Comparison of ENCODE assay signal across 25 mouse cellular contexts in genomic region chr6:70821566-70821965, GRCm38 (mm10). TPM values are rescaled to one million over a fixed set of nuclear protein-coding genes. Genes with fewer than 3 reads are reported as not detected.
DNase-seq lines count a peak whose midpoint lies in the region; ATAC-seq and TF ChIP-seq lines count a peak whose summit lies in the region.
"Had no signal": no experiment of that assay in that cellular context is flagged by ENCODE, and none has a peak within 500 bp of the region (broad histone marks: within the 10 kb centered on the region; RNA-seq: fewer than 3 reads in every experiment).

No protein-coding gene starts in this region.

- no peak overlapping the region for H3K4me3 ChIP-seq in heart, adult 2 months
- H3K4me3 ChIP-seq in heart, embryonic 14.5 days (ENCODE audit: control insufficient read depth in 1 of 2, insufficient read depth in 1 of 2, low read depth in 1 of 2, low read length in 2 of 2): no peak overlapping the region
- H3K4me3 ChIP-seq in heart, embryonic 15.5 days: no peak overlapping the region
- H3K4me3 ChIP-seq in heart, postnatal 0 days (ENCODE audit: low read depth, low read length): no peak overlapping the region
- H3K4me3 ChIP-seq in cerebellum, adult 2 months (replicated peaks; ENCODE audit: insufficient read depth, low read depth, low read length): no peak overlapping the region
- H3K4me3 ChIP-seq in liver, postnatal 0 days (ENCODE audit: low read depth, low read length): no peak overlapping the region
- H3K4me3 ChIP-seq: embryonic facial prominence, embryonic 12.5 days; gastrocnemius, adult 2 months; hindbrain, embryonic 13.5 days; layer of hippocampus, adult 2 months; left cerebral cortex, adult 2 months; limb, embryonic 13.5 days had no signal

- peak overlapping the region; percentile 51 for H3K27ac ChIP-seq in heart, adult 2 months
- H3K27ac ChIP-seq in heart, embryonic 14.5 days (replicated peaks in 1 of 2; ENCODE audit: control insufficient read depth in 1 of 2, insufficient read depth in 1 of 2, low read depth in 2 of 2, low read length in 2 of 2): peak overlapping the region; percentile 33 to 67
- H3K27ac ChIP-seq in heart, embryonic 15.5 days: peak overlapping the region; percentile 71
- peak overlapping the region; percentile 67 for H3K27ac ChIP-seq in heart, postnatal 0 days (ENCODE audit: low read depth)
- H3K27ac ChIP-seq in cerebellum, adult 2 months (ENCODE audit: insufficient read depth, low read length): no peak overlapping the region
- H3K27ac ChIP-seq in liver, postnatal 0 days (ENCODE audit: low read depth): no peak overlapping the region
- H3K27ac ChIP-seq: embryonic facial prominence, embryonic 12.5 days; gastrocnemius, adult 2 months; hindbrain, embryonic 13.5 days; layer of hippocampus, adult 2 months; left cerebral cortex, adult 2 months; limb, embryonic 13.5 days had no signal

- intact Hi-C loops in heart, adult 2 months (cut with DNase I): no loop called here
- intact Hi-C loops in heart, postnatal 14 days (cut with DNase I): no loop called here

- no peak overlapping the region for H3K4me2 ChIP-seq in heart, embryonic 14.5 days (ENCODE audit: low read length)
- no peak overlapping the region for H3K4me2 ChIP-seq in heart, embryonic 15.5 days
- H3K4me2 ChIP-seq in heart, postnatal 0 days (ENCODE audit: low read depth, low read length): no peak overlapping the region
- H3K4me2 ChIP-seq in liver, postnatal 0 days (ENCODE audit: low read depth, low read length): no peak overlapping the region
- H3K4me2 ChIP-seq: embryonic facial prominence, embryonic 12.5 days; hindbrain, embryonic 13.5 days; limb, embryonic 13.5 days; midbrain, embryonic 11.5 days had no signal

- no peaks in the 10 kb centered on the region for H3K79me2 ChIP-seq in heart, adult 2 months (replicated peaks; ENCODE audit: control insufficient read depth, insufficient read depth, low read length)

- no peak for ATAC-seq in heart, embryonic 14.5 days (ENCODE audit: insufficient number of reproducible peaks, insufficient read depth, low FRiP score, low read depth)
- ATAC-seq in heart, embryonic 15.5 days (replicated peaks; ENCODE audit: insufficient number of reproducible peaks, insufficient read depth, low FRiP score, low read depth): no peak
- ATAC-seq in heart, postnatal 0 days (ENCODE audit: insufficient read depth, low read depth): peak; percentile 49
- no peak for ATAC-seq in liver, postnatal 0 days
- ATAC-seq: forebrain, embryonic 14.5 days; midbrain, embryonic 16.5 days had no signal

- no peak for DNase-seq in heart, adult 2 months
- no peak for DNase-seq in heart, postnatal 14 days
- DNase-seq in heart, postnatal 4 days: no peak
- peak; percentile 41 for DNase-seq in heart, postnatal 0 days (ENCODE audit: low spot score)
- no peak for DNase-seq in cerebellum, adult 2 months
- no peak for DNase-seq in liver, postnatal 0 days
- DNase-seq: B cell, adult 2 months; cerebellum, adult 11 months; cerebellum, adult 9-11 months; embryo, embryonic 11 days; gastrocnemius, adult 2 months; gastrocnemius, postnatal 36 days; kidney, adult 2 months; kidney, postnatal 36 days; lung, postnatal 36 days had no signal

- no peak for TF ChIP-seq EP300 in heart, adult 2 months (IDR thresholded peaks at IDR 0.05; ENCODE audit: insufficient read depth, low read depth, low read length)
- TF ChIP-seq EP300 in heart, postnatal 0 days (IDR thresholded peaks at IDR 0.05; ENCODE audit: low read depth): 0 out of 2 replicates have a peak, but pooled peaks have one; percentile 6
- no peak for TF ChIP-seq EP300 in liver, postnatal 0 days (IDR thresholded peaks at IDR 0.05; ENCODE audit: low read depth)

- H3K9me3 ChIP-seq in heart, embryonic 14.5 days (ENCODE audit: control insufficient read depth, low read length): no peaks in the 10 kb centered on the region
- H3K9me3 ChIP-seq in heart, embryonic 15.5 days (replicated peaks): no peaks in the 10 kb centered on the region
- no peaks in the 10 kb centered on the region for H3K9me3 ChIP-seq in heart, postnatal 0 days (replicated peaks; ENCODE audit: control insufficient read depth, low read length)
- no peaks in the 10 kb centered on the region for H3K9me3 ChIP-seq in liver, postnatal 0 days (ENCODE audit: low read length)
- H3K9me3 ChIP-seq: embryonic facial prominence, embryonic 12.5 days; hindbrain, embryonic 13.5 days; limb, embryonic 13.5 days had no signal

- peaks cover 4% of the 10 kb centered on the region for H3K4me1 ChIP-seq in heart, adult 2 months (ENCODE audit: control insufficient read depth, insufficient read depth, low read length)
- H3K4me1 ChIP-seq in heart, embryonic 14.5 days (ENCODE audit: control insufficient read depth in 2 of 2, insufficient read depth in 2 of 2, low read length in 2 of 2): peaks cover 11 to 19% of the 10 kb centered on the region in 2 experiments
- peaks cover 20% of the 10 kb centered on the region for H3K4me1 ChIP-seq in heart, embryonic 15.5 days (replicated peaks)
- peaks cover 13% of the 10 kb centered on the region for H3K4me1 ChIP-seq in heart, postnatal 0 days (ENCODE audit: control insufficient read depth, insufficient read depth)
- no peaks in the 10 kb centered on the region; the same call in 1 of the 2 replicates for H3K4me1 ChIP-seq in cerebellum, adult 2 months (ENCODE audit: control insufficient read depth, insufficient read depth, low read length)
- peaks cover 7% of the 10 kb centered on the region; the same call in 1 of the 2 replicates for H3K4me1 ChIP-seq in liver, postnatal 0 days (ENCODE audit: insufficient read depth)
- H3K4me1 ChIP-seq: embryonic facial prominence, embryonic 12.5 days had no signal

- no peak overlapping the region for H3K9ac ChIP-seq in heart, adult 2 months (ENCODE audit: low read depth, low read length)
- no peak overlapping the region for H3K9ac ChIP-seq in heart, embryonic 14.5 days (ENCODE audit: low read length)
- H3K9ac ChIP-seq in heart, embryonic 15.5 days: no peak overlapping the region
- no peak overlapping the region for H3K9ac ChIP-seq in heart, postnatal 0 days (replicated peaks; ENCODE audit: low read depth, low read length)
- H3K9ac ChIP-seq in liver, postnatal 0 days (replicated peaks): no peak overlapping the region
- H3K9ac ChIP-seq: embryonic facial prominence, embryonic 12.5 days; hindbrain, embryonic 13.5 days; limb, embryonic 13.5 days had no signal

- TF ChIP-seq CTCF in heart, adult 2 months (IDR thresholded peaks at IDR 0.05): no peak
- TF ChIP-seq CTCF in heart, postnatal 0 days (IDR thresholded peaks at IDR 0.05; ENCODE audit: low read depth): no peak
- no peak for TF ChIP-seq CTCF in cerebellum, adult 2 months (IDR thresholded peaks at IDR 0.05; ENCODE audit: borderline replicate concordance, insufficient read depth, low read depth, low read length)
- TF ChIP-seq CTCF in liver, postnatal 0 days (IDR thresholded peaks at IDR 0.05; ENCODE audit: low read depth): no peak

- WGBS in heart, adult 2 months: 63% methylated on average over 2 of the region's 2 CpGs
- WGBS in heart, embryonic 14.5 days: 58% methylated on average over 2 of the region's 2 CpGs
- 55% methylated on average over 2 of the region's 2 CpGs for whole genome bisulfite sequencing in heart, embryonic 15.5 days
- WGBS in heart, postnatal 0 days: 61% methylated on average over 2 of the region's 2 CpGs
- 61% methylated on average over 2 of the region's 2 CpGs for WGBS in cerebellum, adult 2 months
- WGBS in liver, postnatal 0 days (ENCODE audit: insufficient replicate concordance): 63% methylated on average over 2 of the region's 2 CpGs

- H3K36me3 ChIP-seq in heart, adult 2 months (ENCODE audit: control insufficient read depth, insufficient read depth, low read length): no peaks in the 10 kb centered on the region; the same call in 1 of the 2 replicates
- H3K36me3 ChIP-seq in heart, embryonic 14.5 days (ENCODE audit: control insufficient read depth, insufficient read depth, low read length): no peaks in the 10 kb centered on the region
- H3K36me3 ChIP-seq in heart, embryonic 15.5 days: no peaks in the 10 kb centered on the region
- H3K36me3 ChIP-seq in heart, postnatal 0 days (replicated peaks; ENCODE audit: control insufficient read depth, insufficient read depth, low read length): no peaks in the 10 kb centered on the region
- H3K36me3 ChIP-seq in liver, postnatal 0 days (replicated peaks; ENCODE audit: insufficient read depth, low read length): no peaks in the 10 kb centered on the region
- H3K36me3 ChIP-seq: embryonic facial prominence, embryonic 12.5 days; hindbrain, embryonic 13.5 days; limb, embryonic 13.5 days had no signal

- no peak for TF ChIP-seq POLR2A in heart, adult 2 months (IDR thresholded peaks at IDR 0.05; ENCODE audit: insufficient read depth, low read depth, low read length)
- no peak for TF ChIP-seq POLR2A in cerebellum, adult 2 months (IDR thresholded peaks at IDR 0.05; ENCODE audit: borderline replicate concordance, insufficient read depth, low read length)

- H3K27me3 ChIP-seq in heart, adult 2 months (ENCODE audit: control insufficient read depth, insufficient read depth, low read length): no peaks in the 10 kb centered on the region
- no peaks in the 10 kb centered on the region for H3K27me3 ChIP-seq in heart, embryonic 14.5 days (ENCODE audit: control insufficient read depth, insufficient read depth, low read length)
- no peaks in the 10 kb centered on the region for H3K27me3 ChIP-seq in heart, embryonic 15.5 days
- no peaks in the 10 kb centered on the region for H3K27me3 ChIP-seq in heart, postnatal 0 days (ENCODE audit: control insufficient read depth, insufficient read depth, low read length)
- H3K27me3 ChIP-seq in cerebellum, adult 2 months (ENCODE audit: control insufficient read depth, insufficient read depth, low read length): no peaks in the 10 kb centered on the region
- H3K27me3 ChIP-seq in liver, postnatal 0 days (ENCODE audit: insufficient read depth, low read length): no peaks in the 10 kb centered on the region
- H3K27me3 ChIP-seq: embryonic facial prominence, embryonic 12.5 days; hindbrain, embryonic 13.5 days; limb, embryonic 13.5 days had no signal

RNA-seq across cellular contexts. Expression of gene Eif2ak3, which starts 22.7 kb away (rescaled TPM):
- 1 to 10 TPM; 8.4 to 8.5 TPM for total RNA-seq in heart, adult 2 months (2021)
- polyA plus RNA-seq in heart, adult 2 months (2012; rRNA removed): 4.0 and 6.9 TPM in 2 replicates
- total RNA-seq in heart, postnatal 14 days (2021): 10 to 100 TPM; 11.1 to 11.7 TPM
- polyA plus RNA-seq in heart, embryonic 14.5 days (2014; fragmentation: Nextera tagmentation; extraction: Ambion mirVana): 5.0 and 5.3 TPM in 2 replicates
- total RNA-seq in heart, postnatal 4 days (2021): 10 to 100 TPM; 12.6 to 13.7 TPM
- 5.2 and 7.5 TPM in 2 replicates for polyA plus RNA-seq in heart, embryonic 15.5 days (2015; fragmentation: Nextera tagmentation; extraction: Ambion mirVana)
- total RNA-seq in heart, postnatal 0 days (2014; rRNA removed; ENCODE audit: low replicate concordance): 16.6 and 20.4 TPM in 2 replicates
- polyA plus RNA-seq in heart, postnatal 0 days (2015; fragmentation: Nextera tagmentation; extraction: Ambion mirVana): 3.6 and 3.7 TPM in 2 replicates
- 24.0 and 26.7 TPM in 2 replicates for polyA plus RNA-seq in cerebellum, adult 2 months (2012; rRNA removed)
- 3.7 and 4.4 TPM in 2 replicates for polyA plus RNA-seq in liver, postnatal 0 days (2015; fragmentation: Nextera tagmentation; extraction: Ambion mirVana)

RNA-seq across cellular contexts. Expression of gene Rpia, which starts 29.5 kb away (rescaled TPM):
- total RNA-seq in heart, adult 2 months (2021): 10 to 100 TPM; 12.9 to 15.2 TPM
- 6.6 and 12.4 TPM in 2 replicates for polyA plus RNA-seq in heart, adult 2 months (2012; rRNA removed)
- total RNA-seq in heart, postnatal 14 days (2021): 10 to 100 TPM; 10.4 to 12.0 TPM
- 1.4 and 1.5 TPM in 2 replicates for polyA plus RNA-seq in heart, embryonic 14.5 days (2014; fragmentation: Nextera tagmentation; extraction: Ambion mirVana)
- 1 to 10 TPM; 8.1 to 8.8 TPM for total RNA-seq in heart, postnatal 4 days (2021)
- 1.1 and 1.4 TPM in 2 replicates for polyA plus RNA-seq in heart, embryonic 15.5 days (2015; fragmentation: Nextera tagmentation; extraction: Ambion mirVana)
- total RNA-seq in heart, postnatal 0 days (2014; rRNA removed; ENCODE audit: low replicate concordance): 3.2 and 4.9 TPM in 2 replicates
- 0.87 and 0.92 TPM in 2 replicates for polyA plus RNA-seq in heart, postnatal 0 days (2015; fragmentation: Nextera tagmentation; extraction: Ambion mirVana)
- 17.7 and 18.4 TPM in 2 replicates for polyA plus RNA-seq in cerebellum, adult 2 months (2012; rRNA removed)
- 1.9 and 2.2 TPM in 2 replicates for polyA plus RNA-seq in liver, postnatal 0 days (2015; fragmentation: Nextera tagmentation; extraction: Ambion mirVana)

Comparison
In these comparisons a context has a peak if more than half of its experiments do, and no peak if none do; other contexts are left out.
1. H3K27ac ChIP-seq: peak in heart, adult 2 months (single experiment), heart, embryonic 14.5 days (2 of 2), heart, embryonic 15.5 days (single experiment) and heart, postnatal 0 days (single experiment); none in cerebellum, adult 2 months (single experiment) and liver, postnatal 0 days (single experiment).